Mouse (Mus musculus): ENCODE measurements at regions not wholly inside any gene's neighbourhood (a gene's known extent, or its start where the extent isn't known, plus 50 kb on each side); places are given as distances from the start of the nearest gene placed in this dataset.

DNA sequence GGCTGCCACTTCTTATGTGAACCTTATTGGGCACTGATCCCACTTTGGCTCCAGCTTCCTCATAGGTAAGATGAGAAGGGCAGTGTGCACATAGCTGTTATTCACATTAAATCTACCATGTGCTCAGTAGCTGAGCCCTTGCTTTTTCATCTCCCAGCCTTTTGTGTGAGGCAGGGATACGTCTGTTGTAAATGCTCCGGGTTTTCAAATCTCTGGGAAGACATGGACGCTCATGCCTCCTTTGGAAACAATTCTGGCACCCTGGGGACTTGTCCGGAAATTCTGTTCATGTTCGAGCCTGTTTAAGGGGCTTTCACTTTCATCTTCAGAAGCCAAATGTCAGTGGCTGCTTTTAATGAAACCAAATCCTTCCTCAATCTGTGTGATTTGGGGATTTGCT is 312.7 kb downstream of the Bcl11a start:
- no peak for DNase-seq (ENCODE audit: low read depth, low spot score)

- no peak for DNase-seq (ENCODE audit: low read depth, low spot score)
These were observed 313.5 kb downstream of the Bcl11a start for GRCm38 (mm10) chr11:24391385-24391784.

- DNase-seq (ENCODE audit: low read depth, low spot score): no peak
These were observed 317.6 kb downstream of the Bcl11a start for GRCm38 (mm10) chr11:24395478-24395877.

- no peak for DNase-seq (ENCODE audit: low read depth, low spot score)
These were observed 319.1 kb downstream of the Bcl11a start for GRCm38 (mm10) chr11:24396911-24397310.

DNA sequence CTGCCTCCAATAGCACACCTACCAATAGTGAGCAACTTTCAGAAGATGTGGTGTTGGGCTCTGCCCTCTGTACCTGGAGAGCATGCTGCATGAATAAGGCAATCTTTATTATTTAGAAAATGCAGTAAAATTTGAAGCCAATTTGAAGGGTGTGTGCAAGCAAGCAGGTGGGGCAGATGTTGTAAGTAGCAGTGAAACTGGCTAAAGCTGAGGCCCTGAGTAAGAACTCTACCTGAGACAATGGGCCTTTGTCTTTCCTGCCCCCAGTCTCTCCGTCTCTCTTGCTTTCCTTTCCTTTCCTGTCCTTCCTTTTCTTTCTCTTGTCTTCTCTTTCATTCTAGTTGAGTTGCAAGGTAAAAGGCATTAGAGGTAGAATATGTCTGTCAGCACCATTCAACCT is 319.9 kb downstream of the Bcl11a start:
- DNase-seq (ENCODE audit: low read depth, low spot score): no peak

DNA sequence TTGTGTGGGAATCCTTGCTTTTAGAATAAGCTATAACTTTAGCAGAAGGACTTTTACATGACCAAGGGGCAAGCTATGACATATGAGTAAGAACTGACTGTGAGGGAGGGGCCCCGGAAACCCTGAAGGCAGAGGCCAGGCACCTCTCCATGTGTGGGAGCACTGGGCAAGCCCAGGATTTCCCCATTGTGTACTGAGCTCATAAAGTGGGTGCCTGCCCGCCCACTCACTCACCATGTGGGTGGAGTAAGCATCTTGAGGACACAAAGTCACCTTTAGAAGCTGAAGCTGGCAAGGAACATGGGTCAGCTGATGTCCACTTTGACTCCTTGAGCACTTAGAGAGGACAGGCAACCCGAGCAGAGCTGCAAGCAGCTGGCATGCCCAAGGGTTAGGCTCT is 323.3 kb downstream of the Bcl11a start:
- no peak for DNase-seq (ENCODE audit: low read depth, low spot score)

DNA sequence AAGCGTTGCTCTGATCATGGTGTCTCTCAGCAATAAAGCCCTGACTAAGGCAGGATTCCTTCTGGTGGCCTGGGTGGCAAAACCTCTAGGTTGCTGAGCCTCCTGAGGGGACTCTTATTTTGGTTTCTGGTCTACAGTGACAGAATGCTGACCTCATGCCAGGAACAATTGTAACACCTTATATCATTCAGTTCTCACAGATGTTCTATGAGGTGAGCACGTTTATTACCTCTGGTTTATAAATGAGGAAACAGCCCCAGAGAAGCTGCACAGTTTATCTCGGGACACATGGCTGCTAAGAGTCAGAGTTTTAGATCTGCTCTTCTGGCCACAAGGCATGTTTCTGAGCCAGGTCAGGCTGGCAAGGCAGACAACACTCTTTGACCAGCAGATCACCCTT is 324.3 kb downstream of the Bcl11a start:
- DNase-seq (ENCODE audit: low read depth, low spot score): no peak

DNA sequence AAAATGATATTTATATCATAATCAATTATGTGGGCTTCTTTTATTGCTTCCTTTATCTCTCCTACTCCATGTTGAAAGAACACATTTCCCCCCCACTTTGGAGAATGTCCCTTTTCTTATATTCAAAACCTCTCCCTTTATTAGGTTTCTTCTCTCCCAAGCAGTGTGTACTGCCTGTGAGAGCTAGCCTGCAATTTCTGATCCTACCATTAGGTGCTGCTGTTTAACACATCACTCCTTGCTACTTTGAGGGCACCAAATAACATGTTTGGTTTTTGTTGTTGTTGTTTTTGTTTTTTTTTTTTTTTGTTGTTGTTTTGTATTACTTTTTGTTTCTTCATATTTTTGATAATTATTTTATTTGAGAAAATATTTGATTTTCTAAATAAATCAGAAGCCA is 336.9 kb downstream of the Bcl11a start:
- peak; percentile 19 for DNase-seq (ENCODE audit: low read depth, low spot score)

- DNase-seq (ENCODE audit: low read depth, low spot score): no peak
These were observed 344.4 kb downstream of the Bcl11a start for GRCm38 (mm10) chr11:24422066-24422775.

DNA sequence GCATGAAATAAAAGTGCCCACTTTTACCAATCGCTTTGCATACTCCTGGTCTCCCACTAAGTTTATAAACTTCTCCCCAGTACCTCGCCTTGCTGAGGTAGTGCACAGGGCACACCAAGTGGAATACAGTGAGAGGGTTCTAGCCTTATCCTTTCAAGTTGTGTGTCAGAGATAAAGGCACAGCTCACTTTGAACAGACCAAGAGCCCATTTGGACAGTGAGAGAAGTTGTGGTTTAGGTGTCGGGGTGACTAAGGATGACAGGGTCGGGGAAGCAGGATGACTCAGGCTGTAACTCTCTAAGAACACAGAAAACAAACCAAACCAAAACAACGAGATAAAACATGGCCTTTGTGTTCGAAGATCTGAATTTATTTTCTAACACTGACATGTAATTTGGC is 345.4 kb downstream of the Bcl11a start:
- no peak for DNase-seq (ENCODE audit: low read depth, low spot score)

DNA sequence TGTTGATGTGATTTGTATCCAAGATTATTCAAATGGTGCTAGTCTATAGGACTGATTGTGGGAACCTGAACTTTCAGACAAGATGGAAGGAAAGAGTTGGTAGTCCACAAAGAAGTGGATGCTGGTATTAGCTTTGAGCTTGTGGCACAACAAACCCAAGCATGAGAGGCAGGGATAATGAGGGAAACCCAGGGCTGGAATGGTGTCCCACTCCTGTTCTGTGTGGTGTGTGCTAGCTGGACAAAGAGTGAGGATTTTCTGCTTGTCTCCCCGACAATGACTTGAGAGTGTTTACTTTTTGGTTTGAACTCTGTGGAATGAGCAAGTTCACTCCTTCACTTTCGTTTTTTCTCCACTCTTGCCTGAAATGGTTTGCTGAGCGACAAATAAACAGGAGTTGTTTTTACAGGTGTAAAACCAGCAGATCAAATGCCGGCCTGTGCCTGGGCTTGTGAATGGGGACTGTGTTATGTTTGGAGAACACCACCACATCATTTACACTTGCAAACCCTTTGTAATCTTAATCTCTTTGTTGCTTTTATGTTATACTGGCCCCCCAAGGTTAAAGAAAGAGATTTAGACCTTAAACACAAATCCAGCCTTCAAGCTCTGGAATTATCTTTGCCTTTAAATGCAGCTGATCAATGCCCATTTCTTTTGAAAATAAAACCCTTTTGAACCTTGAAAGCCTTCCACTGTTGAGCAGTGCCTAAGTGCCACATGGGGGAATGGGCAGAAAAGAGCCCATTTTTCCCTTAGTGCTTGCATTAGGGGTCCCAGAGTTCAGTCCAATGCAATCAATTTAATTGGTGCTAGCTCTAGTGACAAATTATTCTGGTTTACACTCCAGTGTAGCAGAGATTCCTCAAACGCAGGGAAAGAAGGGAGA is 349.4 kb downstream of the Bcl11a start:
- DNase-seq (ENCODE audit: low read depth, low spot score): no peak

DNA sequence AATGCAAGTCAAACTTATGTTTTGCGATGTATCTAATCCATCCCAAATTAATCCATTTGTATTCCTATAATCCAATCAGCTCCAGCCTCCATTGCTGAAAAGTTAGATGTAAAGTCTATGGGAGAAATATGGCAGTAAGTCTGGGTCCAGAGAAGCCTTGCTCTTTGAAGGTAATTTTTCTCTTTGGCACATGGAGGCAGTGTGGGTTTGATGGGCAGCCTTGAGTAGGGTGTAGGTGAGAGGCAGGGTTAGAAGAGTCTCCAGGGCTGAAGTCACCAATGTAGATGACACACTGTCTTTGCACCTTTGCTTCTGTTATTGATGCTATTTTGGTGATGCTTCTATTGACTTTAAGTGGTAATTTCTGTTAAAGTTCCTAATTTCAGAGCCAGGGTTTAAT is 370.8 kb downstream of the Bcl11a start:
- no peak for DNase-seq (ENCODE audit: low read depth, low spot score)

GRCm38 (mm10) chr11:24452267-24452666 is 374.4 kb downstream of the Bcl11a start:
- DNase-seq (ENCODE audit: low read depth, low spot score): no peak

GRCm38 (mm10) chr11:24464642-24465041 is 386.8 kb downstream of the Bcl11a start:
- DNase-seq (ENCODE audit: low read depth, low spot score): no peak

DNA sequence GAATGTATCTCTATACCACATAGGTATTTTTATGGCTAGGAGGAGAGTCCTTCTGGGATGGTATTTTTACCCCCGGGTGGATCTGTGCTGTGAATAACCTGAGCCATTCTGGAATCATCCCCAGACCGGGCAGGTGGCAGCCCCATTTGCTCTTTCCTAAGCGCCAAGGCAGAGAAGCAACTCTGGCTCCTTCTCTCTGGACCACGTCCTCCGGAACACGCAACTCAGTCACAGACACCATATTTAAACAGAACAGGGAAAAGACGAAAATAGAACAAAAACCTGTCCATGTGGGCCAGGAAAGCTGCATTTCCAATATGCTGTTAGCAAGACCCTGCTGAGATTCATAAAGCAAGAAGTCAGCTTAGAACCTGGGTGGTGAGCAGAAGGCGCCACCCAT is 389.6 kb downstream of the Bcl11a start:
- DNase-seq (ENCODE audit: low read depth, low spot score): no peak

GRCm38 (mm10) chr11:24470469-24470868 is 392.6 kb downstream of the Bcl11a start:
- no peak for DNase-seq (ENCODE audit: low read depth, low spot score)

GRCm38 (mm10) chr11:24472617-24473367 is 394.9 kb downstream of the Bcl11a start:
- no peak for DNase-seq (ENCODE audit: low read depth, low spot score)

GRCm38 (mm10) chr11:24473368-24474010 is 395.6 kb downstream of the Bcl11a start:
- no peak for DNase-seq (ENCODE audit: low read depth, low spot score)

- no peak for DNase-seq (ENCODE audit: low read depth, low spot score)
These were observed 425.0 kb downstream of the Bcl11a start for GRCm38 (mm10) chr11:24502722-24503424.

- DNase-seq (ENCODE audit: low read depth, low spot score): no peak
These were observed 437.7 kb downstream of the Bcl11a start for GRCm38 (mm10) chr11:24515568-24515967.

GRCm38 (mm10) chr11:24535462-24535861 is 457.6 kb downstream of the Bcl11a start:
- DNase-seq (ENCODE audit: low read depth, low spot score): no peak

All from CD4-positive, CD25-positive, alpha-beta regulatory T cell, adult 2 months (primary cell).